Mouse (Mus musculus) bone marrow macrophage, adult 2 months (primary cell): ENCODE data around the gene Dhdh. TPM values are rescaled to one million over a fixed set of nuclear protein-coding genes. Genes with fewer than 3 reads are reported as not detected.
"Not testable (repeated sequence)": the region's sequence is repeated elsewhere in the genome, so short reads cannot be mapped to it uniquely, and the experiment has no call there.

Experiments
- H3K27ac ChIP-seq: 2 replicates; pipeline ENCODE4 v1.5.1; 2012; ENCODE audit warnings: low read depth, low read length; ENCODE audit not compliant: insufficient read depth
- H3K4me1 ChIP-seq: 2 replicates; pipeline ENCODE4 v1.6.1; 2012; ENCODE audit warnings: low read length; ENCODE audit not compliant: control insufficient read depth, insufficient read depth
- H3K4me3 ChIP-seq: 2 replicates; pipeline ENCODE4 v1.5.1; 2012; ENCODE audit warnings: mild to moderate bottlenecking, low read length, moderate library complexity; ENCODE audit not compliant: insufficient read depth
- CTCF ChIP-seq: IDR thresholded peaks from 2 replicates; pipeline ENCODE4 v1.5.1; 2012; ENCODE audit warnings: low read depth, mild to moderate bottlenecking, low read length, moderate library complexity
- POLR2A ChIP-seq: IDR thresholded peaks from 2 replicates; pipeline ENCODE4 v1.6.1; 2012; ENCODE audit warnings: mild to moderate bottlenecking, low read depth, low read length, borderline replicate concordance
- polyA plus RNA-seq: library from polyadenylated mRNA; stranded (reverse); fragments of >200 nt; gene quantifications from 2 replicates; pipeline ENCODE4 v1.2.4, GENCODE M21; 2012; ENCODE audit not compliant: missing spikeins, insufficient read depth, insufficient read length

The Dhdh gene
- polyA plus RNA-seq, result 22.0 and 25.4 TPM in 2 replicates

DNA sequence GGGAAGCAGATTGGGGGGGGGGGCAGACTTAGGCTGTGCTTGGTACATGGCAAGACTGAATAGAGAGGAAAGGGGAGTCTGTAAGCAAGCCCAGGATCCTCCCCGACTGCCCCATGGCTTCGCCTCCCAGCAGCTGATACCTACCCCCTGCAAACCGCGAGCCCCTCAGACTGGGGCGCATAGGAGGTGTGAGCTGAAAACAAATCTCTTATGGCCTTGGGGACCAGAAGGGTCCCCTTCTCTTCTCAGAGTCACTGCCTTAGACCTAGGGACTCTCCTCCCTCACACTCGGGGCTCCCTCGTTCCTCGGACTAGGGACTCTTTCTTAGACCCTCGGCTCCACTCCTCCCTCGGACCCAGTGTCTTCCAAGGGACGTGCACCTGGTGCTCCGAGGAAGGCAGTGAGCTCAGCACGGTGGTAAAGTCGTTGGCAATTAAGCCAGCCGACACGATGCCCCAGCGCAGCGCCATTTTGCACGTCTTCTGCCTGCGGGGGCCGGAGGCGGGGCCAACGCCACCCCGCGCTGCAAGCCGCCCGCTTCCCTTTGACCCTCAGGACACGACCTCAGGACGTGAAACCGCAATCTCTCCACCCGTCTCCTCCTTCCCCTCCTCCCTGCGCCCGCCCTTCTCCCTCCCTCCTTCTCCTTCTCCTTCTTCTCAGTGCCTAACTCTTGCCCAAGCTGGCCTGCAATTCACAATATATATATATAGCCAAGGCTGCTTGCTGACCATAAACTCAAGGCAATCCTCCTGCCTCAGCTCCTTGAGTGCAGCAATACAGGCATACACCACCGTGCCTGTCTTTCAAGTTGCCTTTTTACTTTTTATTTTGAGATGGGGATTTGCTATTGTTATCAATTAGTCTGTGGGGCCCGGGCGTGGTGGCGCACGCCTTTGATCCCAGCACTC, at the start of gene Dhdh:
Gene Dhdh, minus strand, starts transcription at position 513 of the 912 bp plus-strand sequence.
- H3K4me1 ChIP-seq, result peaks cover 21% of the 10 kb centered on the region
- TF ChIP-seq CTCF (0 out of 2 replicates have a peak, but pooled peaks have one; percentile 7), POLR2A (peak; percentile 49; the same call in 1 of the 2 replicates)
- H3K4me3 ChIP-seq, result peak within 1 kb of the TSS; percentile 79
- H3K27ac ChIP-seq, result peak within 1 kb of the TSS; percentile 54

GRCm38 (mm10) chr7:45537602-45538001, 49.0 kb upstream of the Dhdh start:
- Histone ChIP-seq H3K27ac (no peak overlapping the region), H3K4me3 (peak overlapping the region; percentile 66), H3K4me1 (peaks cover 12% of the 10 kb centered on the region)
- TF ChIP-seq POLR2A (no peak), CTCF (no peak)

DNA sequence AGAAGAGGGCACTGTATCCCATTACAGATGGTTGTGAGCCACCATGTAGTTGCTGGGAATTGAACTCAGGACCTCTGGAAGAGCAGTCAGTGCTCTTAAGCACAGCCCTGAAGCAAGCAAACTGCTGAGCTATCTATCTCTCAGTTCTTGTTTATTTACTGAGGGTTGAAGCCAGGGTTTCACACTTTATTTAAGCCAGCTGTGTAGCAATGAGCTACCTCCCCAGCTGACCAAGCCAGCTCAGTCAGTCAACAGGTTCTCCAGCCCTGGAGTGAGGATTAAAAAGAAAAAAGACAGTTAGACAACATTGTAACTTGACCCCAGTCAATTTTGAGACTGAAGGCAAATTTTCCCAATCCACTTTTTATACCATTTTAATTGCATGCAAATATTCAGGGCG, 47.1 kb upstream of the Dhdh start:
- Histone ChIP-seq H3K4me1 (peaks cover 12% of the 10 kb centered on the region), H3K4me3 (no peak overlapping the region), H3K27ac (peak overlapping the region; percentile 97)
- TF ChIP-seq CTCF, result no peak
- TF ChIP-seq POLR2A, result no peak

GRCm38 (mm10) chr7:45530643-45531042, 42.0 kb upstream of the Dhdh start:
- TF ChIP-seq CTCF, result no peak
- no peak for TF ChIP-seq POLR2A
- Histone ChIP-seq H3K4me3 (no peak overlapping the region), H3K4me1 (peaks cover 31% of the 10 kb centered on the region), H3K27ac (no peak overlapping the region)

GRCm38 (mm10) chr7:45529461-45529860, 40.9 kb upstream of the Dhdh start:
- peak overlapping the region; percentile 76 for H3K27ac ChIP-seq
- no peak for TF ChIP-seq CTCF
- no peak for TF ChIP-seq POLR2A
- peak overlapping the region; percentile 18; the same call in 1 of the 2 replicates for H3K4me3 ChIP-seq
- peaks cover 25% of the 10 kb centered on the region for H3K4me1 ChIP-seq

- Histone ChIP-seq H3K4me1 (peaks cover 30% of the 10 kb centered on the region), H3K27ac (peak overlapping the region; percentile 74; the same call in 1 of the 2 replicates)
- H3K4me3 ChIP-seq, result not testable (repeated sequence)
These were observed 38.6 kb upstream of the Dhdh start for GRCm38 (mm10) chr7:45527169-45527568.

GRCm38 (mm10) chr7:45526474-45527120, 38.0 kb upstream of the Dhdh start:
- Histone ChIP-seq H3K27ac (peak overlapping the region; percentile 74), H3K4me1 (peaks cover 31% of the 10 kb centered on the region), H3K4me3 (peak overlapping the region; percentile 77)
- no peak for TF ChIP-seq POLR2A
- TF ChIP-seq CTCF, result no peak

DNA sequence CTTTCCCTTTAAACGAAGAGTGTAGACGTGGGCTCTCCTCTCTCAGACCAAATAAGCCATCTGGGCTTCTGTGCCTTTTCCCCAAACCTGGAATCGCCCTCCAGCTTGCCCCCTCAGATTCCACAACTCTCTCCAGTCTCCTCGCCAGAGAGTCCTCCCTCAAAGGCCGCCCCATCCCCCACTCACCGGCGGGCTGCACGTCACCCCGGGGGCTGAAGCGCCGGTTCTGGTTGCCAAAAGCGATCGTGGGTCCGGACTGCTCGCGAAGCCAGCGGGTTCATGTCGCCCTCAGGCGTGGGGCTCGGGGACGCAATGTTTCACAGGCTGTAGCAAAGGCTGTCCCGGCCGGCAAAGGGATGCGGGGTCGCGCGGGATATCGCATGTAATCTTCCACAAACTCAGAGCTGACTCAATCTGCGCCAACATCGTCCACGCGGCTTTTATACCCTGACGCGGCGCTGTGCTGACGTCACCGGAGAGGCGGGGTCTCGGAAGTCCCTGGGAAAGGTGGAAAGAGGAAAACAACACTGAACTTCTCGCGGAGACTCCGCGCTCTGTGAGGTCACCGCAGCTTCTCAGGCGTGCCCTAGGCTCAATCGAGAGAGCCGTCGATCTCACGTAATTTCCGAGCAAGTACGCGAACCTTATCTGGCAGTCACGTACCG, 37.3 kb upstream of the Dhdh start, which contains the start of the genes Ppp1r15a and Plekha4:
Gene Ppp1r15a, minus strand, starts transcription at position 460 of the 665 bp plus-strand sequence.
Gene Plekha4, plus strand, starts transcription at position 522 of the 665 bp plus-strand sequence.
- TF ChIP-seq POLR2A (peak; percentile 84), CTCF (no peak)

GRCm38 (mm10) chr7:45524841-45525621, 36.4 kb upstream of the Dhdh start:
- TF ChIP-seq POLR2A, result no peak
- TF ChIP-seq CTCF, result no peak
- peaks cover 31% of the 10 kb centered on the region for H3K4me1 ChIP-seq
- H3K27ac ChIP-seq, result peak overlapping the region; percentile 55
- H3K4me3 ChIP-seq, result peak overlapping the region; percentile 77

More for the DNA sequence above, 37.3 kb upstream of the Dhdh start, which contains the start of the genes Ppp1r15a and Plekha4:
- peaks cover 31% of the 10 kb centered on the region for H3K4me1 ChIP-seq
- peak within 1 kb of the TSS; percentile 74 for H3K27ac ChIP-seq
- H3K4me3 ChIP-seq, result peak within 1 kb of the TSS; percentile 77
